Mouse (Mus musculus) induced T-regulatory cell, adult 2 months (primary cell): Measurements from ENCODE around the gene Sh3bgrl.
"Not testable (repeated sequence)": the region's sequence is repeated elsewhere in the genome, so short reads cannot be mapped to it uniquely, and the experiment has no call there.

ENCODE experiments used
- DNase-seq: peaks from one replicate; pipeline ENCODE4 v3.0.0-alpha.2; 2012; ENCODE audit warnings: low read depth

Gene Sh3bgrl

GRCm38 (mm10) chrX:109095245-109096242 lies at the start of gene Sh3bgrl:
Sh3bgrl (plus strand) TSS chrX:109095365.
- peak; percentile 83 for DNase-seq

- DNase-seq = no peak
These were observed 47.4 kb upstream of the Sh3bgrl start for GRCm38 (mm10) chrX:109047773-109048172.

GRCm38 (mm10) chrX:109071719-109072118 lies 23.4 kb upstream of the Sh3bgrl start:
- no peak for DNase-seq

- no peak for DNase-seq
These were observed 19.4 kb upstream of the Sh3bgrl start for GRCm38 (mm10) chrX:109075716-109076115.

GRCm38 (mm10) chrX:109076355-109076754 lies 18.8 kb upstream of the Sh3bgrl start:
- peak; percentile 54 for DNase-seq

GRCm38 (mm10) chrX:109079354-109079753 lies 15.8 kb upstream of the Sh3bgrl start:
- not testable (repeated sequence) for DNase-seq

GRCm38 (mm10) chrX:109087073-109087472 lies 8.1 kb upstream of the Sh3bgrl start:
- no peak for DNase-seq

GRCm38 (mm10) chrX:109094800-109095199 lies 365 bp upstream of the Sh3bgrl start:
- no peak for DNase-seq

GRCm38 (mm10) chrX:109098511-109098910 lies 3.3 kb downstream of the Sh3bgrl start:
- no peak for DNase-seq

GRCm38 (mm10) chrX:109100441-109100840 lies 5.3 kb downstream of the Sh3bgrl start:
- DNase-seq = peak; percentile 46

GRCm38 (mm10) chrX:109108117-109108805 lies 13.1 kb downstream of the Sh3bgrl start:
- DNase-seq = no peak

- peak; percentile 20 for DNase-seq
These were observed 17.7 kb downstream of the Sh3bgrl start for GRCm38 (mm10) chrX:109112885-109113284.

- DNase-seq = peak; percentile 75
These were observed 18.5 kb downstream of the Sh3bgrl start for GRCm38 (mm10) chrX:109113401-109114280.

GRCm38 (mm10) chrX:109119829-109120826 lies 25.0 kb downstream of the Sh3bgrl start:
- DNase-seq = peak; percentile 56

- no peak for DNase-seq
These were observed 26.0 kb downstream of the Sh3bgrl start for GRCm38 (mm10) chrX:109121161-109121560.

GRCm38 (mm10) chrX:109122670-109123069 lies 27.5 kb downstream of the Sh3bgrl start:
- no peak for DNase-seq

GRCm38 (mm10) chrX:109123762-109124161 lies 28.6 kb downstream of the Sh3bgrl start:
- DNase-seq = no peak

GRCm38 (mm10) chrX:109126847-109127246 lies 31.7 kb downstream of the Sh3bgrl start:
- no peak for DNase-seq

- DNase-seq = no peak
These were observed 32.5 kb downstream of the Sh3bgrl start for GRCm38 (mm10) chrX:109127551-109128088.

GRCm38 (mm10) chrX:109130066-109130465 lies 34.9 kb downstream of the Sh3bgrl start:
- no peak for DNase-seq
